Mouse (Mus musculus) midbrain, embryonic 10.5 days (tissue): ENCODE measurements around the gene Rdh5. TPM values are rescaled to one million over a fixed set of nuclear protein-coding genes. Genes with fewer than 3 reads are reported as not detected.

Source experiments
- DNase-seq: peaks from one replicate; pipeline ENCODE4 v3.0.0-alpha.2; 2017; ENCODE audit warnings: low spot score
- H3K27ac ChIP-seq: fragments of 300-500 bp; sonication (generic); replicated peaks from 2 replicates; pipeline ENCODE4 v1.5.1; 2016; ENCODE audit warnings: mild to moderate bottlenecking
- H3K27me3 ChIP-seq: fragments of 300-500 bp; sonication (generic); 2 replicates; pipeline ENCODE4 v1.6.1; 2016; ENCODE audit warnings: low read depth, mild to moderate bottlenecking; ENCODE audit not compliant: poor library complexity, severe bottlenecking
- H3K36me3 ChIP-seq: fragments of 300-500 bp; sonication (generic); 2 replicates; pipeline ENCODE4 v1.6.1; 2016; ENCODE audit warnings: mild to moderate bottlenecking, moderate library complexity
- H3K4me1 ChIP-seq: fragments of 300-500 bp; sonication (generic); 2 replicates; pipeline ENCODE4 v1.6.1; 2016
- H3K4me3 ChIP-seq: fragments of 300-500 bp; sonication (generic); 2 replicates; pipeline ENCODE4 v1.5.1; 2016; ENCODE audit warnings: mild to moderate bottlenecking, moderate library complexity
- H3K9me3 ChIP-seq: fragments of 300-500 bp; sonication (generic); replicated peaks from 2 replicates; pipeline ENCODE4 v1.6.1; 2016; ENCODE audit warnings: mild to moderate bottlenecking
- WGBS: fragments of 180-500 bp; shearing (Covaris S2); methylation state at CpG from one replicate; pipeline ENCODE4 v1.1.7; 2016; 5-methylcytosine and 5-hydroxymethylcytosine counted together
- polyA plus RNA-seq: library from polyadenylated mRNA; unstranded; fragments of >200 nt; fragmentation: Nextera tagmentation; extraction: Ambion mirVana; gene quantifications from 2 replicates; pipeline ENCODE4 v1.2.1, GENCODE M21; 2016

Gene Rdh5
- polyA plus RNA-seq, 1 experiment from 2014 or later: 14.9 TPM

GRCm38 (mm10) chr10:128938457-128938856 is 15.8 kb upstream of the Rdh5 start:
- peaks cover 15% of the 10 kb centered on the region for H3K4me1 ChIP-seq
- H3K36me3 ChIP-seq: no peaks in the 10 kb centered on the region
- H3K27me3 ChIP-seq: peaks cover 33% of the 10 kb centered on the region
- DNase-seq: no peak
- H3K9me3 ChIP-seq: no peaks in the 10 kb centered on the region
- WGBS: 89% methylated on average over 9 of the region's 9 CpGs
- H3K4me3 ChIP-seq: no peak overlapping the region
- H3K27ac ChIP-seq: no peak overlapping the region

GRCm38 (mm10) chr10:128937756-128938390 is 15.2 kb upstream of the Rdh5 start:
- no peak overlapping the region for H3K27ac ChIP-seq
- no peaks in the 10 kb centered on the region for H3K9me3 ChIP-seq
- 73% methylated on average over 12 of the region's 12 CpGs for WGBS
- no peaks in the 10 kb centered on the region for H3K36me3 ChIP-seq
- no peak for DNase-seq
- peaks cover 38% of the 10 kb centered on the region for H3K27me3 ChIP-seq
- peaks cover 19% of the 10 kb centered on the region for H3K4me1 ChIP-seq
- no peak overlapping the region for H3K4me3 ChIP-seq

GRCm38 (mm10) chr10:128935826-128936440 is 13.2 kb upstream of the Rdh5 start:
- Histone ChIP-seq H3K36me3 (no peaks in the 10 kb centered on the region), H3K4me1 (peaks cover 19% of the 10 kb centered on the region), H3K9me3 (no peaks in the 10 kb centered on the region), H3K27ac (no peak overlapping the region), H3K4me3 (no peak overlapping the region), H3K27me3 (peaks cover 57% of the 10 kb centered on the region)
- 77% methylated on average over 8 of the region's 8 CpGs for WGBS
- DNase-seq: no peak

- 68% methylated on average over 7 of the region's 7 CpGs for WGBS
- no peak for DNase-seq
- Histone ChIP-seq H3K36me3 (no peaks in the 10 kb centered on the region), H3K4me1 (peaks cover 19% of the 10 kb centered on the region), H3K4me3 (no peak overlapping the region), H3K27me3 (peaks cover 63% of the 10 kb centered on the region), H3K27ac (no peak overlapping the region), H3K9me3 (no peaks in the 10 kb centered on the region)
These were observed 12.5 kb upstream of the Rdh5 start for GRCm38 (mm10) chr10:128934997-128935787.

GRCm38 (mm10) chr10:128933976-128934721 is 11.5 kb upstream of the Rdh5 start:
- peaks cover 19% of the 10 kb centered on the region for H3K4me1 ChIP-seq
- H3K36me3 ChIP-seq: no peaks in the 10 kb centered on the region
- peaks cover 71% of the 10 kb centered on the region for H3K27me3 ChIP-seq
- no peaks in the 10 kb centered on the region for H3K9me3 ChIP-seq
- 4% methylated on average over 21 of the region's 21 CpGs for WGBS
- no peak overlapping the region for H3K27ac ChIP-seq
- H3K4me3 ChIP-seq: peak overlapping the region; percentile 60
- DNase-seq: no peak

GRCm38 (mm10) chr10:128933574-128933973 is 10.9 kb upstream of the Rdh5 start, which contains the start of gene Itga7:
Gene Itga7, plus strand, starts transcription at chr10:128933818.
- peak; percentile 59 for DNase-seq
- under 1% methylated on average over 26 of the region's 26 CpGs for WGBS
- no peaks in the 10 kb centered on the region for H3K9me3 ChIP-seq
- H3K36me3 ChIP-seq: no peaks in the 10 kb centered on the region
- H3K4me1 ChIP-seq: peaks cover 19% of the 10 kb centered on the region
- no peak within 1 kb of the TSS for H3K27ac ChIP-seq
- H3K4me3 ChIP-seq: peak within 1 kb of the TSS; percentile 60
- peaks cover 71% of the 10 kb centered on the region for H3K27me3 ChIP-seq

GRCm38 (mm10) chr10:128931441-128931840 is 8.8 kb upstream of the Rdh5 start:
- no peak overlapping the region for H3K4me3 ChIP-seq
- H3K9me3 ChIP-seq: no peaks in the 10 kb centered on the region
- DNase-seq: no peak
- peaks cover 19% of the 10 kb centered on the region for H3K4me1 ChIP-seq
- H3K36me3 ChIP-seq: no peaks in the 10 kb centered on the region
- WGBS: 76% methylated on average over 2 of the region's 2 CpGs
- H3K27me3 ChIP-seq: peaks cover 79% of the 10 kb centered on the region
- H3K27ac ChIP-seq: no peak overlapping the region

GRCm38 (mm10) chr10:128929638-128930378 is 7.1 kb upstream of the Rdh5 start:
- H3K4me3 ChIP-seq: no peak overlapping the region
- H3K36me3 ChIP-seq: no peaks in the 10 kb centered on the region
- DNase-seq: no peak
- peaks cover 62% of the 10 kb centered on the region for H3K27me3 ChIP-seq
- peaks cover 17% of the 10 kb centered on the region for H3K4me1 ChIP-seq
- WGBS: 79% methylated on average over 7 of the region's 7 CpGs
- no peaks in the 10 kb centered on the region for H3K9me3 ChIP-seq
- H3K27ac ChIP-seq: no peak overlapping the region

- Histone ChIP-seq H3K4me1 (peaks cover 10% of the 10 kb centered on the region), H3K27me3 (peaks cover 48% of the 10 kb centered on the region), H3K9me3 (no peaks in the 10 kb centered on the region), H3K4me3 (no peak overlapping the region), H3K27ac (no peak overlapping the region), H3K36me3 (no peaks in the 10 kb centered on the region)
- WGBS: 34% methylated on average over 4 of the region's 4 CpGs
- DNase-seq: no peak
These were observed 5.7 kb upstream of the Rdh5 start for GRCm38 (mm10) chr10:128928356-128928755.

GRCm38 (mm10) chr10:128923935-128924334 is 1.2 kb upstream of the Rdh5 start, which contains the start of gene Bloc1s1:
Gene Bloc1s1, minus strand, starts transcription at chr10:128924035.
- H3K27me3 ChIP-seq: peaks cover 10% of the 10 kb centered on the region
- H3K4me3 ChIP-seq: peak within 1 kb of the TSS; percentile 94
- H3K9me3 ChIP-seq: no peaks in the 10 kb centered on the region
- no peaks in the 10 kb centered on the region for H3K36me3 ChIP-seq
- no peak for DNase-seq
- H3K27ac ChIP-seq: peak within 1 kb of the TSS; percentile 93
- WGBS: 69% methylated on average over 9 of the region's 9 CpGs
- H3K4me1 ChIP-seq: peaks cover 48% of the 10 kb centered on the region

- peak; percentile 89 for DNase-seq
- under 1% methylated on average over 42 of the region's 42 CpGs for WGBS
- no peaks in the 10 kb centered on the region for H3K9me3 ChIP-seq
- peak overlapping the region; percentile 93 for H3K27ac ChIP-seq
- peak overlapping the region; percentile 94 for H3K4me3 ChIP-seq
- peaks cover 8% of the 10 kb centered on the region for H3K27me3 ChIP-seq
- peaks cover 54% of the 10 kb centered on the region for H3K4me1 ChIP-seq
- H3K36me3 ChIP-seq: peaks cover 4% of the 10 kb centered on the region
These were observed 464 bp upstream of the Rdh5 start for GRCm38 (mm10) chr10:128923013-128923691.
